Mouse (Mus musculus) testis, adult 2 months (tissue): ENCODE results near the gene Pir.

Experiments
- CTCF ChIP-seq: fragments of 200-500 bp; IDR thresholded peaks from 2 replicates; pipeline ENCODE4 v1.5.1; 2012; ENCODE audit warnings: low read depth, mild to moderate bottlenecking, inconsistent platforms, low read length, moderate library complexity; ENCODE audit not compliant: control insufficient read depth, insufficient read depth, insufficient replicate concordance
- POLR2A ChIP-seq: fragments of 200-500 bp; IDR thresholded peaks from 2 replicates; pipeline ENCODE4 v1.6.1; 2012; ENCODE audit warnings: low read depth, mild to moderate bottlenecking, inconsistent platforms, low read length, moderate library complexity; ENCODE audit not compliant: control insufficient read depth

DNA sequence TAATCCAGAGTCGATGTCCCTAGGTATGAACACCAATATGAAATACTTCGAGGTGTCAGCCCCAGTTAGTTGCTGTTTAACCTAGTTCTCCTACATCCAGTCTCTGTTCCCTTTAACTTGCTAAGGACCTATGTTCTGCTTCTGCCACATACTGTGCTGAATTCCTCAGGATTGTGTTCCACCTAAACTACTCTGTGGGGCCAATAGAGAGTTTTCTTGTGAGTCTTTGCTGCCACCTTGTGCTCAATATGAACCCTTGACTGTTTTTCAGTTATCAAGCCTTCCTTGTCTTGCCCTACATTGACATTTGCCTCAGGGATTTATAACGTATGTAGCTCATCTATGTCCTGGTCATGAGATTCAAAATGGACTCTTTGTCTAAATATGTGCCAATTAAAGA is 129.3 kb downstream of the Pir start:
- no peak for TF ChIP-seq POLR2A
- TF ChIP-seq CTCF: no peak
